Mouse (Mus musculus) limb, embryonic 14.5 days (tissue): ENCODE measurements around the gene Aasdhppt. TPM values are rescaled to one million over a fixed set of nuclear protein-coding genes. Genes with fewer than 3 reads are reported as not detected.
A peak's percentile ranks its signal among the peaks of the same experiment; 100 is the strongest.

Experiments used
- ATAC-seq: fragments of 200-750 bp; cut with Nextera tagmentation; 2 replicates; pipeline ENCODE4 v1.8.0; 2017; ENCODE audit warnings: low read depth, moderate number of reproducible peaks, moderate TSS enrichment; ENCODE audit not compliant: low FRiP score
- DNase-seq: peaks from one replicate; pipeline ENCODE4 v3.0.0-alpha.2; 2015; ENCODE audit warnings: low spot score
- H3K27ac ChIP-seq: fragments of 300-500 bp; sonication (generic); replicated peaks from 2 replicates; pipeline ENCODE4 v1.5.1; 2014; ENCODE audit warnings: low read depth, mild to moderate bottlenecking, low read length, moderate library complexity, mixed read lengths
- H3K27me3 ChIP-seq: fragments of 300-500 bp; sonication (generic); 2 replicates; pipeline ENCODE4 v1.6.1; 2014; ENCODE audit warnings: low read length, mixed read lengths; ENCODE audit not compliant: control insufficient read depth, insufficient read depth
- H3K36me3 ChIP-seq: fragments of 300-500 bp; sonication (generic); 2 replicates; pipeline ENCODE4 v1.6.1; 2014; ENCODE audit warnings: mild to moderate bottlenecking, low read length, moderate library complexity, mixed read lengths; ENCODE audit not compliant: control insufficient read depth, insufficient read depth
- H3K4me1 ChIP-seq: fragments of 300-500 bp; sonication (generic); 2 replicates; pipeline ENCODE4 v1.6.1; 2014; ENCODE audit warnings: antibody characterized with exemption, low read length, mixed read lengths; ENCODE audit not compliant: control insufficient read depth, insufficient read depth
- H3K4me2 ChIP-seq: fragments of 300-500 bp; sonication (generic); replicated peaks from 2 replicates; pipeline ENCODE4 v1.6.1; 2014; ENCODE audit warnings: low read depth, mild to moderate bottlenecking, low read length, moderate library complexity; ENCODE audit not compliant: severe bottlenecking
- H3K4me3 ChIP-seq: fragments of 300-500 bp; sonication (generic); replicated peaks from 2 replicates; pipeline ENCODE4 v1.5.1; 2014; ENCODE audit warnings: low read length
- H3K9ac ChIP-seq: fragments of 300-500 bp; sonication (generic); 2 replicates; pipeline ENCODE4 v1.6.1; 2014; ENCODE audit warnings: mild to moderate bottlenecking, low read depth, low read length, moderate library complexity; ENCODE audit not compliant: severe bottlenecking
- H3K9me3 ChIP-seq: fragments of 300-500 bp; sonication (generic); 2 replicates; pipeline ENCODE4 v1.6.1; 2016; ENCODE audit warnings: low read length; ENCODE audit not compliant: control insufficient read depth
- POLR2A ChIP-seq: fragments of 200-500 bp; IDR thresholded peaks from 2 replicates; pipeline ENCODE4 v1.8.0; 2012; ENCODE audit warnings: inconsistent platforms, mild to moderate bottlenecking, moderate library complexity, borderline replicate concordance; ENCODE audit not compliant: insufficient read depth, insufficient read length; ENCODE audit errors: extremely low read depth
- WGBS: fragments of 180-500 bp; shearing (Covaris S2); extraction: QIAGEN DNeasy Blood & Tissue Kit; methylation state at CpG from one replicate; pipeline ENCODE4 v1.1.7; 2014; 5-methylcytosine and 5-hydroxymethylcytosine counted together
- polyA plus RNA-seq, 2 experiments: library from polyadenylated mRNA; depleted of rRNA in 1 of 2; stranded (reverse) in 1 of 2; unstranded in 1 of 2; fragments of >200 nt; fragmentation: Nextera tagmentation in 1 of 2; extraction: Ambion mirVana in 1 of 2; gene quantifications; 2 replicates each; pipeline versions ENCODE4 v1.2.1 to v1.2.3; 2012 to 2014

Gene Aasdhppt
- polyA plus RNA-seq, 2 experiments, result 11.7 to 32.3 TPM

DNA sequence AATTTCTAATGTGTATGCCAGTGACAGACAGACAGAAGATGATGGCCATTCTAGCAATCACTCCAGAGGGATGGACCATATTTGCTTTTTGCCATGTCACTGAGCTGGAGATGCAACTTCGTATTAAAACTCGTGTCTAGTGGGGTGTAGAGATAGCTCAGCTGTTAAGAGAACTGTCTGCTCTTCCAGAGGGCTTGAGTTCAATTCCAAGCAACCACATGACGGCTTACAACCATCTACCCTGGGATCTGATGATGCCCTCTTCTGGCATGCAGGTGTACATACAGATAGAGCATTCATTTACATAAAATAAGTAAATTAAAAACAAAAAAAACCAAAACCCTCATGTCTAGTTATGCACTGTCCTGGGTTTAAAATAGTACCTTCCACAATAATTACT, 1.9 kb upstream of the Aasdhppt start:
- no peak for ATAC-seq
- DNase-seq, result no peak
- Histone ChIP-seq H3K27ac (no peak overlapping the region), H3K36me3 (no peaks in the 10 kb centered on the region), H3K9me3 (no peaks in the 10 kb centered on the region), H3K9ac (no peak overlapping the region), H3K4me3 (no peak overlapping the region), H3K4me2 (no peak overlapping the region), H3K27me3 (no peaks in the 10 kb centered on the region), H3K4me1 (peaks cover 10% of the 10 kb centered on the region)
- no peak for TF ChIP-seq POLR2A
- 85% methylated on average over 3 of the region's 3 CpGs for WGBS

DNA sequence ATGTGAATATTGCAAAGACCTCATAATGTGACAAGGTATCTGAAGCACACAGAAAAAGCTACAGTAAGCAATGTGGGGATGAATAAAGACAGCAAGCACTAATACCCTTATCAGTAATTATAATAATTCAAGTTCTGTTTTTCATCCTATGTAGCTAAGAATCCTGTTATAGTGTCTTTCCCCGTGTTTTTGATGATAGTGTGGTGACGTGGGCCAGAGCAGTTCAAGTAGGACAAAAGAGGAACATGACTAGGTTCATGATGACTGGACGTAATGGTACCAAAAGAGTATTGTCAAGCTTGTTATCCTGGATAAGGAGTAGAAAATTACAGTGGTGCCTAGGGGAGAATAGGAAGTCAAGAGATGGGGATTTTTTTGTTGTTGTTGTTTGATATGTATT, 1.4 kb upstream of the Aasdhppt start:
- Histone ChIP-seq H3K4me2 (peak overlapping the region; percentile 68), H3K4me3 (peak overlapping the region; percentile 51), H3K4me1 (peaks cover 10% of the 10 kb centered on the region), H3K9ac (peak overlapping the region; percentile 90), H3K9me3 (no peaks in the 10 kb centered on the region), H3K27me3 (no peaks in the 10 kb centered on the region), H3K27ac (no peak overlapping the region), H3K36me3 (no peaks in the 10 kb centered on the region)
- no peak for TF ChIP-seq POLR2A
- ATAC-seq, result no peak
- DNase-seq, result no peak
- 78% methylated on average over 3 of the region's 3 CpGs for WGBS

GRCm38 (mm10) chr9:4308628-4309350, 482 bp downstream of the Aasdhppt start:
- Histone ChIP-seq H3K9me3 (no peaks in the 10 kb centered on the region), H3K27ac (0 out of 2 replicates have a peak overlapping the region, but pooled peaks have one; percentile 58), H3K4me3 (peak overlapping the region; percentile 51), H3K27me3 (no peaks in the 10 kb centered on the region), H3K4me2 (peak overlapping the region; percentile 72), H3K36me3 (no peaks in the 10 kb centered on the region), H3K9ac (peak overlapping the region; percentile 58), H3K4me1 (peaks cover 10% of the 10 kb centered on the region)
- DNase-seq (peak; percentile 18), ATAC-seq (peak; percentile 34)
- TF ChIP-seq POLR2A, result no peak
- WGBS, result under 1% methylated on average over 35 of the region's 36 CpGs

DNA sequence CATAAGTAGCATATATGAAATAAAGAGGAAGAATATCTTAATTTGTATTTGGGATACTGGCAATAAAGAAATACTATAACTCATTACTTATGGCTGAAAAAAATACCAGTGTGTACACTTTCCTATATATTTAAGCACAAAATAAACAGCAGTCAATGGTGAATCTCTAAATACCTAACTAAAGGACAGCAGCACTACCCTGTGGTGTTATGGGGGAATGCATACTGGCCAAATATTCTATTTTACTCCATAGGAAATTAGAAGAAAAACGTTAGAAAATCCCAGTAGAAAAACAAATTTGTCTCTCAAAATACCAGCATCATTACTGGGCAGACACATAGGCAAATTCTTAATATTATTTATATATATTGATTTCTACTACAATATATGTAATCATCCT, 4.4 kb downstream of the Aasdhppt start:
- TF ChIP-seq POLR2A, result no peak
- DNase-seq, result no peak
- no peaks in the 10 kb centered on the region for H3K27me3 ChIP-seq
- peaks cover 18% of the 10 kb centered on the region for H3K36me3 ChIP-seq
- no peak overlapping the region for H3K9ac ChIP-seq
- WGBS, result 68% methylated on average over 1 of the region's 1 CpGs
- H3K27ac ChIP-seq, result no peak overlapping the region
- H3K4me2 ChIP-seq, result no peak overlapping the region
- ATAC-seq, result no peak
- no peak overlapping the region for H3K4me3 ChIP-seq
- H3K9me3 ChIP-seq, result no peaks in the 10 kb centered on the region
- H3K4me1 ChIP-seq, result peaks cover 3% of the 10 kb centered on the region

GRCm38 (mm10) chr9:4300466-4300865, 8.8 kb downstream of the Aasdhppt start:
- Histone ChIP-seq H3K36me3 (peaks cover 33% of the 10 kb centered on the region), H3K4me2 (no peak overlapping the region), H3K9me3 (no peaks in the 10 kb centered on the region), H3K27ac (no peak overlapping the region), H3K4me1 (no peaks in the 10 kb centered on the region), H3K4me3 (no peak overlapping the region), H3K9ac (no peak overlapping the region), H3K27me3 (no peaks in the 10 kb centered on the region)
- WGBS, result 96% methylated on average over 2 of the region's 2 CpGs
- ATAC-seq, result no peak
- DNase-seq, result no peak
- no peak for TF ChIP-seq POLR2A
